Mouse (Mus musculus) MEL (cell line): Measurements from ENCODE around the gene Smim24. TPM values are rescaled to one million over a fixed set of nuclear protein-coding genes. Genes with fewer than 3 reads are reported as not detected.

ENCODE experiments used
- DNase-seq: peaks from one replicate; pipeline ENCODE4 v3.0.0; 2011; ENCODE audit warnings: low read depth, low spot score
- H3K27ac ChIP-seq: 2 replicates; pipeline ENCODE4 v1.5.1; 2012; ENCODE audit warnings: low read depth, mild to moderate bottlenecking, control low read depth, low read length, moderate library complexity; ENCODE audit not compliant: control insufficient read depth
- H3K27me3 ChIP-seq, 2 experiments: fragments of 150-350 bp in 1 of 2; sonication (generic) in 1 of 2; 2 replicates each; pipeline ENCODE4 v1.6.1; 2012; ENCODE audit warnings: low read length in 2 of 2, mild to moderate bottlenecking in 2 of 2, improper control_type of control experiment in 1 of 2, moderate library complexity in 1 of 2; ENCODE audit not compliant: insufficient read depth in 2 of 2, control insufficient read depth in 1 of 2
- H3K36me3 ChIP-seq, 2 experiments: 2 replicates each; pipeline ENCODE4 v1.6.1; 2012 to 2014; ENCODE audit warnings: low read length in 2 of 2, improper control_type of control experiment in 1 of 2, inconsistent platforms in 1 of 2, mild to moderate bottlenecking in 1 of 2; ENCODE audit not compliant: insufficient read depth in 2 of 2, control insufficient read depth in 1 of 2
- H3K4me1 ChIP-seq, 2 experiments: fragments of 150-350 bp in 1 of 2; sonication (generic) in 1 of 2; 2 replicates each; pipeline ENCODE4 v1.6.1; 2012; ENCODE audit warnings: low read length in 2 of 2, improper control_type of control experiment in 1 of 2, mild to moderate bottlenecking in 1 of 2; ENCODE audit not compliant: insufficient read depth in 2 of 2, control insufficient read depth in 1 of 2
- H3K4me3 ChIP-seq, 2 experiments: fragments of 150-350 bp in 1 of 2; sonication (generic) in 1 of 2; 2 replicates each; pipeline ENCODE4 v1.5.1; 2012; ENCODE audit warnings: low read depth in 2 of 2, low read length in 2 of 2, mild to moderate bottlenecking in 2 of 2, moderate library complexity in 2 of 2, control low read depth in 1 of 2, improper control_type of control experiment in 1 of 2; ENCODE audit not compliant: control insufficient read depth in 1 of 2, insufficient read depth in 1 of 2
- H3K79me2 ChIP-seq: 2 replicates; pipeline ENCODE4 v1.6.1; 2012; ENCODE audit warnings: mild to moderate bottlenecking, low read length, moderate library complexity; ENCODE audit not compliant: control insufficient read depth, poor library complexity, insufficient read depth
- H3K9ac ChIP-seq: 2 replicates; pipeline ENCODE4 v1.6.1; 2012; ENCODE audit warnings: low read depth, mild to moderate bottlenecking, control low read depth, low read length, moderate library complexity; ENCODE audit not compliant: control insufficient read depth, poor library complexity, severe bottlenecking
- H3K9me3 ChIP-seq: fragments of 150-350 bp; sonication (generic); replicated peaks from 2 replicates; pipeline ENCODE4 v1.6.1; 2012; ENCODE audit warnings: mild to moderate bottlenecking, low read length, improper control_type of control experiment, moderate library complexity; ENCODE audit not compliant: insufficient read depth
- CHD1 ChIP-seq: IDR thresholded peaks from 2 replicates; pipeline ENCODE4 v1.6.1; 2012; ENCODE audit warnings: low read depth, mild to moderate bottlenecking, inconsistent platforms, low read length, improper control_type of control experiment
- CHD2 ChIP-seq: IDR thresholded peaks from 2 replicates; pipeline ENCODE4 v1.6.1; 2011; ENCODE audit warnings: low read length, improper control_type of control experiment
- CTCF ChIP-seq, 3 experiments: IDR thresholded peaks in 2 of 3; conservative IDR thresholded peaks in 1 of 3; 2 replicates each; pipeline ENCODE4 v1.5.1; 2011 to 2012; ENCODE audit warnings: low read length in 3 of 3, low read depth in 2 of 3, mild to moderate bottlenecking in 2 of 3, improper control_type of control experiment in 1 of 3, inconsistent platforms in 1 of 3, mixed read lengths in 1 of 3, moderate library complexity in 1 of 3; ENCODE audit not compliant: control insufficient read depth in 1 of 3, insufficient read depth in 1 of 3, poor library complexity in 1 of 3, severe bottlenecking in 1 of 3
- E2F4 ChIP-seq: IDR thresholded peaks from 2 replicates; pipeline ENCODE4 v1.6.1; 2011; ENCODE audit warnings: low read depth, low read length, improper control_type of control experiment, borderline replicate concordance
- EP300 ChIP-seq, 2 experiments: IDR thresholded peaks; 2 replicates each; pipeline ENCODE4 v1.6.1; 2011; ENCODE audit warnings: improper control_type of control experiment in 2 of 2, low read length in 2 of 2, low read depth in 1 of 2, mild to moderate bottlenecking in 1 of 2
- ETS1 ChIP-seq: IDR thresholded peaks from 2 replicates; pipeline ENCODE4 v1.6.1; 2012; ENCODE audit warnings: low read depth, mild to moderate bottlenecking, inconsistent platforms, low read length, improper control_type of control experiment, moderate library complexity
- GABPA ChIP-seq: IDR thresholded peaks from 2 replicates; pipeline ENCODE4 v1.6.1; 2012; ENCODE audit warnings: low read depth, mild to moderate bottlenecking, inconsistent platforms, low read length, improper control_type of control experiment, moderate library complexity
- GATA1 ChIP-seq: IDR thresholded peaks from 2 replicates; pipeline ENCODE4 v1.6.1; 2011; ENCODE audit warnings: low read depth, low read length, improper control_type of control experiment
- HCFC1 ChIP-seq: IDR thresholded peaks from 2 replicates; pipeline ENCODE4 v1.6.1; 2012; ENCODE audit warnings: low read depth, mild to moderate bottlenecking, inconsistent platforms, low read length, improper control_type of control experiment, moderate library complexity
- KAT2A ChIP-seq: conservative IDR thresholded peaks from 2 replicates; pipeline ENCODE4 v1.6.1; 2012; ENCODE audit warnings: low read depth, low read length, improper control_type of control experiment, inconsistent platforms
- MAX ChIP-seq: IDR thresholded peaks from 2 replicates; pipeline ENCODE4 v1.6.1; 2011; ENCODE audit warnings: low read length, improper control_type of control experiment
- MAZ ChIP-seq: IDR thresholded peaks from 2 replicates; pipeline ENCODE4 v1.6.1; 2012; ENCODE audit warnings: low read depth, mild to moderate bottlenecking, inconsistent platforms, low read length, improper control_type of control experiment
- MXI1 ChIP-seq: IDR thresholded peaks from 2 replicates; pipeline ENCODE4 v1.6.1; 2011; ENCODE audit warnings: mild to moderate bottlenecking, low read depth, low read length, improper control_type of control experiment
- MYB ChIP-seq: IDR thresholded peaks from 2 replicates; pipeline ENCODE4 v1.6.1; 2011; ENCODE audit warnings: mild to moderate bottlenecking, low read depth, low read length, improper control_type of control experiment
- MYC ChIP-seq: IDR thresholded peaks from 2 replicates; pipeline ENCODE4 v1.6.1; 2011; ENCODE audit warnings: low read depth, mild to moderate bottlenecking, low read length, improper control_type of control experiment, moderate library complexity
- NELFE ChIP-seq: IDR thresholded peaks from 2 replicates; pipeline ENCODE4 v1.6.1; 2011; ENCODE audit warnings: low read depth, low read length, improper control_type of control experiment
- NRF1 ChIP-seq: IDR thresholded peaks from 2 replicates; pipeline ENCODE4 v1.6.1; 2014; ENCODE audit warnings: low read depth, mild to moderate bottlenecking, inconsistent platforms, low read length, improper control_type of control experiment, moderate library complexity; ENCODE audit not compliant: poor library complexity, insufficient read depth, severe bottlenecking
- POLR2A ChIP-seq, 2 experiments: IDR thresholded peaks; 2 replicates each; pipeline ENCODE4 v1.6.1; 2011 to 2012; ENCODE audit warnings: low read length in 2 of 2, mild to moderate bottlenecking in 2 of 2, control low read depth in 1 of 2, improper control_type of control experiment in 1 of 2, low read depth in 1 of 2, moderate library complexity in 1 of 2; ENCODE audit not compliant: control insufficient read depth in 1 of 2, insufficient read depth in 1 of 2, poor library complexity in 1 of 2
- POLR2AphosphoS2 ChIP-seq: IDR thresholded peaks from 2 replicates; pipeline ENCODE4 v1.6.1; 2011; ENCODE audit warnings: low read length, improper control_type of control experiment
- RAD21 ChIP-seq: IDR thresholded peaks from 2 replicates; pipeline ENCODE4 v1.6.1; 2011; ENCODE audit warnings: mild to moderate bottlenecking, low read depth, low read length, improper control_type of control experiment
- RCOR1 ChIP-seq: IDR thresholded peaks from 2 replicates; pipeline ENCODE4 v1.6.1; 2012; ENCODE audit warnings: low read depth, mild to moderate bottlenecking, inconsistent platforms, low read length, improper control_type of control experiment
- SIN3A ChIP-seq: IDR thresholded peaks from 2 replicates; pipeline ENCODE4 v1.6.1; 2012; ENCODE audit warnings: low read length, improper control_type of control experiment, inconsistent platforms
- SMC3 ChIP-seq: IDR thresholded peaks from 2 replicates; pipeline ENCODE4 v1.6.1; 2011; ENCODE audit warnings: low read depth, low read length, improper control_type of control experiment
- TAL1 ChIP-seq: IDR thresholded peaks from 2 replicates; pipeline ENCODE4 v1.6.1; 2012; ENCODE audit warnings: mild to moderate bottlenecking, inconsistent platforms, low read length, moderate library complexity, mixed read lengths
- TCF12 ChIP-seq: IDR thresholded peaks from 2 replicates; pipeline ENCODE4 v1.6.1; 2014; ENCODE audit warnings: low read depth, mild to moderate bottlenecking, inconsistent platforms, low read length, improper control_type of control experiment, moderate library complexity
- UBTF ChIP-seq: IDR thresholded peaks from 2 replicates; pipeline ENCODE4 v1.6.1; 2012; ENCODE audit warnings: low read depth, mild to moderate bottlenecking, inconsistent platforms, low read length, improper control_type of control experiment, moderate library complexity, borderline replicate concordance; ENCODE audit not compliant: insufficient read depth
- USF2 ChIP-seq, 2 experiments: IDR thresholded peaks; 2 replicates each; pipeline ENCODE4 v1.6.1; 2011 to 2012; ENCODE audit warnings: improper control_type of control experiment in 2 of 2, low read length in 2 of 2, borderline replicate concordance in 1 of 2, inconsistent platforms in 1 of 2, low read depth in 1 of 2, mild to moderate bottlenecking in 1 of 2; ENCODE audit not compliant: insufficient read depth in 1 of 2
- ZC3H11A ChIP-seq: IDR thresholded peaks from 2 replicates; pipeline ENCODE4 v1.6.1; 2012; ENCODE audit warnings: low read depth, mild to moderate bottlenecking, inconsistent platforms, low read length, improper control_type of control experiment
- ZKSCAN1 ChIP-seq: IDR thresholded peaks from 2 replicates; pipeline ENCODE4 v1.6.1; 2012; ENCODE audit warnings: low read depth, mild to moderate bottlenecking, inconsistent platforms, low read length, improper control_type of control experiment, moderate library complexity
- ZMIZ1 ChIP-seq: IDR thresholded peaks from 2 replicates; pipeline ENCODE4 v1.6.1; 2012; ENCODE audit warnings: low read depth, mild to moderate bottlenecking, inconsistent platforms, low read length, improper control_type of control experiment, moderate library complexity
- ZNF384 ChIP-seq: IDR thresholded peaks from 2 replicates; pipeline ENCODE4 v1.6.1; 2012; ENCODE audit warnings: low read depth, mild to moderate bottlenecking, inconsistent platforms, low read length, improper control_type of control experiment
- polyA plus RNA-seq, 2 experiments: library from polyadenylated mRNA; stranded (reverse) in 1 of 2; unstranded in 1 of 2; fragments of >175 nt in 1 of 2; fragments of >200 nt in 1 of 2; gene quantifications; 2 replicates each; pipeline versions ENCODE4 v1.2.1 to v1.2.4; 2012; ENCODE audit warnings: low replicate concordance in 2 of 2, low read depth in 1 of 2; ENCODE audit not compliant: insufficient read length in 2 of 2, insufficient read depth in 1 of 2, missing spikeins in 1 of 2
- total RNA-seq: library from RNA; depleted of rRNA; stranded (reverse); fragments of 300-350 nt; gene quantifications from 2 replicates; pipeline ENCODE4 v1.2.3, GENCODE M21; 2012

Gene Smim24
- total and polyA plus RNA-seq, 3 experiments: 6.7 to 29.5 TPM; not detected in 1

DNA sequence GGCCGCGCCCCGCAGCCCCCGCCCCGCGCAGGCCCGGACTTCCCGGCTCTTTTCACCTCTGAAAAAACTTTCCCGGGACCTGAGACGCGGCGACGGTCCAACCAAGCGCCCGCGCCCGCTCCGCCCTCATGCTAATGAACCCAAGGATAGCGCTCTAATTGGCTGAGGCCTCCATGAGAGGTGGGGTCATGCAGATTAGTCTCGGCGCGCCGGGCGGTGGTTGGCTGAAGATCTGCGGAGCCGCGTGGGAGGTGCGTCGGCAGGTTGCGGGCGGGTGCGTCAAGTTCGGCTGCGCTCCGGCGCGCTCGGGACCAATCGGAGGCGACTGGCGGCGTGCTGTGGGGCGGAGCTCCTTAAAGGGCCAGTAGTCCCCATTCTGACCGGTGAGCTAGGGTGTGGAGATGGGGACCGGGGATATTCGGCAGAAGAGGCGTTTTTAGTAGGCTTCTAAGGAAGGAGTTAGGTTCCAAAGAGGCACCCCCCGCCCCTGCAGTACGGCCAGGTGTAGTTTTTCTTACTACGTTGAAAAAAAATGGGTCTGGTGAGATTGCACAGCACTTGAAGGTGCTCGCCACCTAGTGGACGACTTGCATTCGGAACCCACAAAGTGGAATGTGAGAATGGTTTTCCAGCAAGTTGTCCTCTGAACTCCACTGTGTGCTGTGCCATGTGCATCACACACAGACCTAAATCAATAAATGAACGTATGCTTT is 42.3 kb upstream of the Smim24 start, which contains the start of gene Hmg20b (continued):
- TF ChIP-seq SMC3: peak; percentile 55
- TF ChIP-seq RCOR1: no peak
- TF ChIP-seq TCF12: 0 out of 2 replicates have a peak, but pooled peaks have one; percentile 4
- TF ChIP-seq ZKSCAN1: no peak
- TF ChIP-seq GATA1: no peak
- TF ChIP-seq CTCF (IDR thresholded peaks at IDR 0.05 in 2 of 3, conservative IDR thresholded peaks at IDR 0.05 in 1 of 3; ENCODE audit: control insufficient read depth in 1 of 3, insufficient read depth in 1 of 3, low read depth in 2 of 3, low read length in 3 of 3, poor library complexity in 1 of 3, severe bottlenecking in 1 of 3): peak; percentile 71 to 81 (median 79)
- TF ChIP-seq MXI1: peak; percentile 61; the same call in 1 of the 2 replicates
- TF ChIP-seq SIN3A: peak; percentile 60
- TF ChIP-seq UBTF: no peak
- TF ChIP-seq CHD1: no peak
- TF ChIP-seq POLR2AphosphoS2: peak; percentile 54; the same call in 1 of the 2 replicates
- TF ChIP-seq GABPA: no peak
- peak; percentile 86 for TF ChIP-seq MYC
- peak; percentile 60 for TF ChIP-seq NELFE
- TF ChIP-seq ETS1: peak; percentile 34; the same call in 1 of the 2 replicates

DNA sequence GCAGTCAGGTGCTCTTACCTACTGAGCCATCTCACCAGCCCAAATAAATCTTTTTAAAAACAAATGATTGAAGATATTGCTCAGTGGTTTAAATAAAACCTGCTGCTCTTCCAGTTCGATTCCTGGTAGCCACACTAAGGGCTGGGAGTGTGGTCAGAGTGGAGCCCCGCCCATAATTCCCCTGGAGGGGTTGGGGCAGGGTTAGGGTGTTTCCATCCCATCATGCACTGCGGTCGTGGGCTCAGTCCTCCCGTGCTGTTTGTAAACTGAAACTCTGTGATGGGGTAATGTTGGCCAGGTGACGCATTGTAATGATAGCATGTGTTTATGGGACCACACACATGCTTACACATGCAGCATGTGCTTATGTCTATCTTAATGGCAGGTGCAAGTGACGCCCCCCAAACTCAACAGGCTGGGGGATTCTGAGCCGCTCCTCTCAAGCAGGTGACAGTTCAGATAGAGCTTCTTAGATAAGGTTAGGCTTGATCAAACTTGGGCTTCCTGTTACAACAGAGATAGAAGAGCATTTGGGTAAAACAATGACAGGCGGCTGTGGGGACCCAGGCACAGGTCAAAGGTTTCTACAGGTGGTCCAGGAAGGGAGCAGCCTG is 41.1 kb upstream of the Smim24 start:
- Histone ChIP-seq H3K9ac (peak overlapping the region; percentile 82), H3K27ac (peak overlapping the region; percentile 86), H3K4me1 (peaks cover 8 to 23% of the 10 kb centered on the region in 2 experiments; a peak in 3 of 4 replicates), H3K36me3 (peaks cover 0 to 21% of the 10 kb centered on the region in 2 experiments; a peak in 2 of 4 replicates), H3K4me3 (peak overlapping the region; percentile 62 to 77), H3K79me2 (peaks cover 4% of the 10 kb centered on the region; the same call in 1 of the 2 replicates), H3K9me3 (no peaks in the 10 kb centered on the region), H3K27me3 (no peaks in the 10 kb centered on the region)
- DNase-seq: peak; percentile 95
- 0 out of 2 replicates have a peak, but pooled peaks have one; percentile 75 for TF ChIP-seq ETS1
- no peak for TF ChIP-seq RAD21
- peak; percentile 68 for TF ChIP-seq ZKSCAN1
- peak in 1 of 2 experiments; percentile 71; a peak in 2 of 4 replicates for TF ChIP-seq POLR2A (IDR thresholded peaks at IDR 0.05; ENCODE audit: control insufficient read depth in 1 of 2, insufficient read depth in 1 of 2, low read depth in 1 of 2, low read length in 2 of 2, poor library complexity in 1 of 2)
- peak; percentile 85 for TF ChIP-seq MAZ
- TF ChIP-seq GATA1: peak; percentile 86
- peak; percentile 94 for TF ChIP-seq MXI1
- TF ChIP-seq CHD1: no peak
- TF ChIP-seq GABPA: no peak
- peak; percentile 76 to 82 for TF ChIP-seq EP300 (IDR thresholded peaks at IDR 0.05; ENCODE audit: low read depth in 1 of 2, low read length in 2 of 2)
- no peak for TF ChIP-seq CHD2
- peak; percentile 52 for TF ChIP-seq TAL1
- peak; percentile 83 for TF ChIP-seq TCF12
- 0 out of 2 replicates have a peak, but pooled peaks have one; percentile 32 for TF ChIP-seq E2F4
- no peak for TF ChIP-seq ZC3H11A
- TF ChIP-seq SMC3: no peak
- peak; percentile 79 for TF ChIP-seq HCFC1
- TF ChIP-seq MYC: peak; percentile 84
- no peak for TF ChIP-seq NRF1
- TF ChIP-seq ZNF384: no peak
- peak; percentile 33; the same call in 1 of the 2 replicates for TF ChIP-seq KAT2A
- no peak for TF ChIP-seq UBTF
- TF ChIP-seq RCOR1: peak; percentile 16; the same call in 1 of the 2 replicates
- peak; percentile 70 for TF ChIP-seq MYB
- TF ChIP-seq MAX: peak; percentile 93
- TF ChIP-seq USF2 (IDR thresholded peaks at IDR 0.05; ENCODE audit: borderline replicate concordance in 1 of 2, insufficient read depth in 1 of 2, low read depth in 1 of 2, low read length in 2 of 2): no peak
- TF ChIP-seq ZMIZ1: no peak
